Mouse (Mus musculus): Measurements from ENCODE around the gene Zscan4c.
"Not testable (repeated sequence)": the region's sequence is repeated elsewhere in the genome, so short reads cannot be mapped to it uniquely, and the experiment has no call there.

The Zscan4c gene

DNA sequence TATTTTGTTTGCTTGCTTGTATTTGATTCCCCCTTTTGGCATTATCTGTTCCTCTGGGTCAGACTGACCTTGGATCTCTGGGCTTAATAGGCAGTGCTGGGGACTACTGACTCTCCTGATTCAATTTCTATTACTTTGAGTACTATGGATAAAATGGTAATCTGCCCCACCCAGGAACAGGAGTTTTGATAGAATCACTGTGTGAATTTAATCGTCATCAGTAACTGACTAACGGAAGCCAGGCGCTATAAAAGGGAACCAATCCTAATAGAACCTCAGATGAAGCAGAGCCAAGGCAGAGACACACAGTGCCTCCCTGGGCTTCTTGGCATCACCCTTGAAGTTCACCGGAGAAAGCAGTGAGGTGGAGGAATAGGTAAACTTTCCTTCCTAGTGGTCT lies at the start of gene Zscan4c:
Gene Zscan4c, plus strand, starts transcription at position 301 of the 400 bp plus-strand sequence.
- DNase-seq, result not testable (repeated sequence)

Measured in kidney, postnatal 14 days (tissue).